In genomic region chr16:29682555-29683431, GRCm38 (mm10) we compare ENCODE assay signal across 11 mouse cellular contexts.
A peak's percentile ranks its signal among the peaks of the same experiment; 100 is the strongest.
DNase-seq lines count a peak whose midpoint lies in the region; ATAC-seq and TF ChIP-seq lines count a peak whose summit lies in the region.
"Had no signal": no experiment of that assay in that cellular context is flagged by ENCODE, and none has a peak within 500 bp of the region (broad histone marks: within the 10 kb centered on the region; RNA-seq: fewer than 3 reads in every experiment).

No protein-coding gene starts in this region.

- H3K36me3 ChIP-seq in kidney, adult 2 months (ENCODE audit: control insufficient read depth, insufficient read depth, low read length), result no peaks in the 10 kb centered on the region
- no peaks in the 10 kb centered on the region for H3K36me3 ChIP-seq in embryonic facial prominence, embryonic 14.5 days (ENCODE audit: control insufficient read depth, insufficient read depth, low read length)
- no peaks in the 10 kb centered on the region for H3K36me3 ChIP-seq in limb, embryonic 13.5 days
- H3K36me3 ChIP-seq in stomach, postnatal 0 days (ENCODE audit: control insufficient read depth, insufficient read depth, low read length), result no peaks in the 10 kb centered on the region
- H3K36me3 ChIP-seq: liver, embryonic 15.5 days had no signal

- TF ChIP-seq POLR2A in kidney, adult 2 months (IDR thresholded peaks at IDR 0.05; ENCODE audit: low read depth, low read length), result no peak

- H3K27ac ChIP-seq in kidney, adult 2 months (ENCODE audit: insufficient read depth, low read depth, low read length), result no peak overlapping the region
- no peak overlapping the region for H3K27ac ChIP-seq in embryonic facial prominence, embryonic 14.5 days (replicated peaks; ENCODE audit: low read depth, low read length)
- H3K27ac ChIP-seq in limb, embryonic 13.5 days, result no peak overlapping the region
- H3K27ac ChIP-seq in stomach, postnatal 0 days (replicated peaks), result no peak overlapping the region
- H3K27ac ChIP-seq: liver, embryonic 15.5 days had no signal

- H3K4me1 ChIP-seq in kidney, adult 2 months (ENCODE audit: control insufficient read depth, insufficient read depth, low read length), result no peaks in the 10 kb centered on the region
- peaks cover 9% of the 10 kb centered on the region; the same call in 1 of the 2 replicates for H3K4me1 ChIP-seq in embryonic facial prominence, embryonic 14.5 days (ENCODE audit: control insufficient read depth, insufficient read depth, low read length)
- peaks cover 16% of the 10 kb centered on the region for H3K4me1 ChIP-seq in limb, embryonic 13.5 days
- no peaks in the 10 kb centered on the region for H3K4me1 ChIP-seq in stomach, postnatal 0 days (replicated peaks; ENCODE audit: control insufficient read depth, insufficient read depth)
- H3K4me1 ChIP-seq: liver, embryonic 15.5 days had no signal

- H3K9me3 ChIP-seq in embryonic facial prominence, embryonic 14.5 days (ENCODE audit: control insufficient read depth, low read length), result no peaks in the 10 kb centered on the region
- no peaks in the 10 kb centered on the region for H3K9me3 ChIP-seq in limb, embryonic 13.5 days
- no peaks in the 10 kb centered on the region for H3K9me3 ChIP-seq in stomach, postnatal 0 days (ENCODE audit: control insufficient read depth, low read length)
- H3K9me3 ChIP-seq: liver, embryonic 15.5 days had no signal

- H3K4me2 ChIP-seq in embryonic facial prominence, embryonic 14.5 days (ENCODE audit: low read depth, low read length), result peak overlapping the region; percentile 37
- peak overlapping the region; percentile 39 for H3K4me2 ChIP-seq in limb, embryonic 13.5 days (replicated peaks)
- no peak overlapping the region for H3K4me2 ChIP-seq in stomach, postnatal 0 days (replicated peaks; ENCODE audit: low read depth)
- H3K4me2 ChIP-seq: liver, embryonic 15.5 days had no signal

- H3K27me3 ChIP-seq in kidney, adult 2 months (replicated peaks; ENCODE audit: control insufficient read depth, insufficient read depth, low read length), result no peaks in the 10 kb centered on the region
- H3K27me3 ChIP-seq in embryonic facial prominence, embryonic 14.5 days (replicated peaks; ENCODE audit: control insufficient read depth, insufficient read depth, low read length), result no peaks in the 10 kb centered on the region
- H3K27me3 ChIP-seq in limb, embryonic 13.5 days, result no peaks in the 10 kb centered on the region
- no peaks in the 10 kb centered on the region for H3K27me3 ChIP-seq in stomach, postnatal 0 days (ENCODE audit: control insufficient read depth, insufficient read depth, low read length)
- H3K27me3 ChIP-seq: liver, embryonic 15.5 days; Patski had no signal

- 49% methylated on average over 17 of the region's 17 CpGs for WGBS in kidney, adult 2 months
- 30% methylated on average over 17 of the region's 17 CpGs for WGBS in embryonic facial prominence, embryonic 14.5 days
- WGBS in limb, embryonic 13.5 days, result 40% methylated on average over 17 of the region's 17 CpGs
- 48% methylated on average over 17 of the region's 17 CpGs for WGBS in stomach, postnatal 0 days

- H3K4me3 ChIP-seq in kidney, adult 2 months (ENCODE audit: insufficient read depth, low read depth, low read length), result no peak overlapping the region
- H3K4me3 ChIP-seq in embryonic facial prominence, embryonic 14.5 days (ENCODE audit: low read depth, low read length), result no peak overlapping the region
- H3K4me3 ChIP-seq in limb, embryonic 13.5 days, result no peak overlapping the region
- H3K4me3 ChIP-seq in stomach, postnatal 0 days (ENCODE audit: low read depth, low read length), result no peak overlapping the region
- H3K4me3 ChIP-seq: liver, embryonic 15.5 days had no signal

- peak; percentile 69; the same call in 1 of the 2 replicates for ATAC-seq in embryonic facial prominence, embryonic 14.5 days (ENCODE audit: low read depth)
- 0 out of 2 replicates have a peak, but pooled peaks have one; percentile 51 for ATAC-seq in limb, embryonic 13.5 days (ENCODE audit: low FRiP score, low read depth)
- ATAC-seq in stomach, postnatal 0 days (ENCODE audit: low FRiP score, low TSS enrichment), result peak; percentile 69; the same call in 1 of the 2 replicates
- no peak for ATAC-seq in megakaryocyte, adult 5-6 weeks (ENCODE audit: poor library complexity, severe bottlenecking)
- ATAC-seq: Patski had no signal

- no peak for TF ChIP-seq EP300 in stomach, postnatal 0 days (optimal IDR thresholded peaks at IDR 0.05)

- DNase-seq in kidney, postnatal 14 days, result peak; percentile 8
- no peak for DNase-seq in kidney, adult 2 months
- DNase-seq in embryonic facial prominence, embryonic 14.5 days (ENCODE audit: low spot score), result no peak
- peak; percentile 57 for DNase-seq in stomach, postnatal 0 days (ENCODE audit: low spot score)
- no peak for DNase-seq in right cerebral cortex, postnatal 25 days
- DNase-seq in layer of hippocampus, adult 8-10 months (ENCODE audit: low spot score in 2 of 2), result no peak
- DNase-seq: cerebellum, adult 9-10 months had no signal

- TF ChIP-seq CTCF in kidney, adult 2 months (conservative IDR thresholded peaks at IDR 0.05; ENCODE audit: insufficient read depth, insufficient read length, low read depth, low read length), result no peak
- no peak for TF ChIP-seq CTCF in stomach, postnatal 0 days (IDR thresholded peaks at IDR 0.05; ENCODE audit: low read depth)

- no peak overlapping the region for H3K9ac ChIP-seq in embryonic facial prominence, embryonic 14.5 days (ENCODE audit: low read depth, low read length)
- H3K9ac ChIP-seq in limb, embryonic 13.5 days, result peak overlapping the region; percentile 15; the same call in 1 of the 2 replicates
- H3K9ac ChIP-seq in stomach, postnatal 0 days (ENCODE audit: low read length), result no peak overlapping the region
- H3K9ac ChIP-seq: liver, embryonic 15.5 days had no signal

Comparison
In these comparisons a context has a peak if more than half of its experiments do, and no peak if none do; other contexts are left out.
1. DNase-seq: peak in kidney, postnatal 14 days (single experiment) and stomach, postnatal 0 days (single experiment); none in kidney, adult 2 months (single experiment), embryonic facial prominence, embryonic 14.5 days (single experiment), right cerebral cortex, postnatal 25 days (single experiment) and layer of hippocampus, adult 8-10 months (0 of 2).